12 mouse cellular contexts compared by ENCODE assay signal in the genomic region with DNA sequence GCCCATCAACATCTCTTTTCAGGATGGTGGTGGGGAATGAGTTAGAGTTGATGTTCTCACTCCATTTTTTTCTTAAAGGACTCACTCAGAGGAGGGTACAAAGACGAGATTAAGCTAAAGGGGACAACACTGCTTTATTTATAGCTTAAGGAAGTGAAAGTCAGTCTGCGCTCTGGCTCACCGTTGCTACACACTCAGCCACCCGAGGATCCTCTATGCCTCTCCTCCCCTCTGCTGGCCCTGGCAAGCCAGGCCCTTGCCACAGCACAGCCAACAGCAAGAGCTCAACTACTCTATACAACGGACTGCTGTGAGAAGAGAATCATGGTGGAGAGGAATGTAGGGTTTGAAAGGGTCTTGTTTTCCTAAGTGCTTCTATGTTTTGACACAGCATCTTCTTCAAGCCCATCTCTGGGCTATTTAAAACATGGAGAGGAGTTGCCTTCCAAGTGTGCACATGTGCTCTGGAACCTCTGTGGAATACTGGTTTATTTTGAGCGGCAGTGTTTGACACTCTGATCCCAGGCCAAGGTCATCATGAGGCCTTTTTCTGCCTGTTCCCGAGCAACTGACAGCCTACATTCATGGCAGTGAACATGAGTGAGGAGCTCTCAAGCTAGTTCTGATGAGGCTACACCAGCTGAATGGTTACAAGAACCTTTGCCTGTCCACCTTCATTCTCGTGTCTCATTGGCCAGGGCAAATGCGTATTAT.
DNase-seq lines count a peak whose midpoint lies in the region; ATAC-seq and TF ChIP-seq lines count a peak whose summit lies in the region.
"Had no signal": no experiment of that assay in that cellular context is flagged by ENCODE, and none has a peak within 500 bp of the region (broad histone marks: within the 10 kb centered on the region; RNA-seq: fewer than 3 reads in every experiment).

No protein-coding gene starts in this region.

- peak; percentile 99 for ATAC-seq in neutrophil, adult 5-6 weeks (ENCODE audit: extremely low read depth, insufficient number of reproducible peaks, low FRiP score, poor library complexity, severe bottlenecking)
- ATAC-seq in midbrain, embryonic 14.5 days (ENCODE audit: low FRiP score, low TSS enrichment) = no peak
- no peak for ATAC-seq in inflammation-experienced regulatory T-cells, adult 6 months
- ATAC-seq: intestine, postnatal 0 days had no signal

- peak; percentile 65 for TF ChIP-seq CTCF in bone marrow, adult 2 months (IDR thresholded peaks at IDR 0.05; ENCODE audit: control insufficient read depth, insufficient read depth, low read length)

- H3K27ac ChIP-seq in bone marrow, adult 2 months (ENCODE audit: control insufficient read depth, insufficient read depth, low read depth, low read length, poor library complexity) = peak overlapping the region; percentile 59
- no peak overlapping the region for H3K27ac ChIP-seq in midbrain, embryonic 14.5 days (replicated peaks; ENCODE audit: low read depth, low read length)

- intact Hi-C loops in heart, postnatal 25 days (cut with DNase I) = no loop called here

- peak; percentile 26 for DNase-seq in layer of hippocampus, adult 11-12 months (ENCODE audit: low spot score)
- DNase-seq in layer of hippocampus, postnatal 25 days (ENCODE audit: extremely low spot score in 1 of 2, low spot score in 1 of 2) = no peak
- peak; percentile 16 for DNase-seq in heart, postnatal 25 days (ENCODE audit: low spot score)
- no peak for DNase-seq in retina, postnatal 1 day
- DNase-seq in midbrain, embryonic 14.5 days = no peak
- DNase-seq: cerebellum, adult 9-10 months; lung, embryonic 14.5 days; right cerebral cortex, postnatal 25 days had no signal

- no peaks in the 10 kb centered on the region for H3K36me3 ChIP-seq in midbrain, embryonic 14.5 days (ENCODE audit: control insufficient read depth, insufficient read depth, low read length)

- H3K27me3 ChIP-seq in midbrain, embryonic 14.5 days (ENCODE audit: control insufficient read depth, insufficient read depth, low read length) = no peaks in the 10 kb centered on the region

- H3K4me2 ChIP-seq in midbrain, embryonic 14.5 days (ENCODE audit: low read length) = no peak overlapping the region
- H3K4me2 ChIP-seq: lung, embryonic 14.5 days had no signal

- H3K4me3 ChIP-seq in bone marrow, adult 2 months (replicated peaks; ENCODE audit: control insufficient read depth, low read depth, low read length) = no peak overlapping the region
- H3K4me3 ChIP-seq in midbrain, embryonic 14.5 days (replicated peaks; ENCODE audit: low read depth, low read length) = no peak overlapping the region

- peaks cover 6% of the 10 kb centered on the region for H3K4me1 ChIP-seq in bone marrow, adult 2 months (ENCODE audit: control insufficient read depth, insufficient read depth, low read length)
- no peaks in the 10 kb centered on the region for H3K4me1 ChIP-seq in midbrain, embryonic 14.5 days (ENCODE audit: control insufficient read depth, insufficient read depth, low read length)

- no peak overlapping the region for H3K9ac ChIP-seq in midbrain, embryonic 14.5 days (replicated peaks; ENCODE audit: low read length)
- H3K9ac ChIP-seq: lung, embryonic 14.5 days had no signal

- H3K9me3 ChIP-seq in midbrain, embryonic 14.5 days (ENCODE audit: control insufficient read depth, low read length) = no peaks in the 10 kb centered on the region

- TF ChIP-seq POLR2A in bone marrow, adult 2 months (IDR thresholded peaks at IDR 0.05; ENCODE audit: borderline replicate concordance, control insufficient read depth, low read depth, low read length) = no peak

- WGBS in bone marrow, adult 2 months = 38% methylated on average over 9 of the region's 9 CpGs
- 84% methylated on average over 9 of the region's 9 CpGs for WGBS in midbrain, embryonic 14.5 days

Comparison
In these comparisons a context has a peak if more than half of its experiments do, and no peak if none do; other contexts are left out.
1. DNase-seq: peak in layer of hippocampus, adult 11-12 months (single experiment) and heart, postnatal 25 days (single experiment); none in layer of hippocampus, postnatal 25 days (0 of 2), retina, postnatal 1 day (single experiment) and midbrain, embryonic 14.5 days (single experiment).